14 mouse cellular contexts compared by ENCODE assay signal in the genomic region with DNA sequence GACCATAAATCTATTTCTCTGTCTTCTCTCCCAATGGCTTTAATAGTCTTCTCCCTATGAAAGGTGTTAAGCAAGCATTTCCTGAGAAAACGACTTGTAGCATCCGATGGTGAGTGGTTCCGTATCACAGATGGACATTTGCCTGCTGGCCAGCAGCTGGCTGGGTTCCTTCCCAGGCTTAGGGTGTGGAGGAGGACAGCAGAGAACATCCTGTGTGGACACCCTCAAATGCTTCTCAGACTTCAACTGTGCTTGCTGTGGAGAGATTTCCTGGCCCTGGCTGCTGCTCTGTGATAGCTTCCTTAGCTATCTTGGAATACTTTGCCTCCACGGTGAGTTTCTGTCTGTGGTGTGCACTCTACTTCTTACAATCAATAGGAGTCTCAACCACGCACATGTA.
"Had no signal": no experiment of that assay in that cellular context is flagged by ENCODE, and none has a peak within 500 bp of the region (broad histone marks: within the 10 kb centered on the region; RNA-seq: fewer than 3 reads in every experiment).

No protein-coding gene starts in this region.

- H3K27ac ChIP-seq: left cerebral cortex, adult 2 months; limb, embryonic 15.5 days; liver, embryonic 12.5 days; midbrain, embryonic 13.5 days; neural tube, embryonic 15.5 days had no signal

- H3K4me1 ChIP-seq: liver, embryonic 12.5 days had no signal

- DNase-seq: kidney, adult 8-10 months; kidney, postnatal 10 days; lung, embryonic 14.5 days; lung, postnatal 10 days; lung, postnatal 4 days; right cerebral cortex, adult 18-20 months; right cerebral cortex, postnatal 25 days; thymus, postnatal 36 days had no signal

- H3K27me3 ChIP-seq: limb, embryonic 15.5 days; liver, embryonic 12.5 days; midbrain, embryonic 13.5 days; neural tube, embryonic 15.5 days had no signal

- H3K36me3 ChIP-seq: limb, embryonic 15.5 days; liver, embryonic 12.5 days; midbrain, embryonic 13.5 days; neural tube, embryonic 15.5 days had no signal

- H3K9ac ChIP-seq: limb, embryonic 15.5 days; liver, embryonic 12.5 days; lung, embryonic 14.5 days; midbrain, embryonic 13.5 days; neural tube, embryonic 15.5 days had no signal

- H3K9me3 ChIP-seq: limb, embryonic 15.5 days; liver, embryonic 12.5 days; midbrain, embryonic 13.5 days; neural tube, embryonic 15.5 days had no signal

- ATAC-seq: intestine, postnatal 0 days; liver, embryonic 12.5 days had no signal

- H3K4me3 ChIP-seq: left cerebral cortex, adult 2 months; limb, embryonic 15.5 days; liver, embryonic 12.5 days; midbrain, embryonic 13.5 days; neural tube, embryonic 15.5 days had no signal

- H3K4me2 ChIP-seq: limb, embryonic 15.5 days; liver, embryonic 12.5 days; lung, embryonic 14.5 days; midbrain, embryonic 13.5 days; neural tube, embryonic 15.5 days had no signal
